Mouse (Mus musculus): ENCODE data around the gene Galc. TPM values are rescaled to one million over a fixed set of nuclear protein-coding genes. Genes with fewer than 3 reads are reported as not detected.

The Galc gene
- 5.4 TPM for polyA plus RNA-seq (2014; fragmentation: Illumina TruSeq; extraction: RNeasy Lipid Tissue Mini Kit (QIAGEN cat#74804); ENCODE audit: low read depth, low replicate concordance)

DNA sequence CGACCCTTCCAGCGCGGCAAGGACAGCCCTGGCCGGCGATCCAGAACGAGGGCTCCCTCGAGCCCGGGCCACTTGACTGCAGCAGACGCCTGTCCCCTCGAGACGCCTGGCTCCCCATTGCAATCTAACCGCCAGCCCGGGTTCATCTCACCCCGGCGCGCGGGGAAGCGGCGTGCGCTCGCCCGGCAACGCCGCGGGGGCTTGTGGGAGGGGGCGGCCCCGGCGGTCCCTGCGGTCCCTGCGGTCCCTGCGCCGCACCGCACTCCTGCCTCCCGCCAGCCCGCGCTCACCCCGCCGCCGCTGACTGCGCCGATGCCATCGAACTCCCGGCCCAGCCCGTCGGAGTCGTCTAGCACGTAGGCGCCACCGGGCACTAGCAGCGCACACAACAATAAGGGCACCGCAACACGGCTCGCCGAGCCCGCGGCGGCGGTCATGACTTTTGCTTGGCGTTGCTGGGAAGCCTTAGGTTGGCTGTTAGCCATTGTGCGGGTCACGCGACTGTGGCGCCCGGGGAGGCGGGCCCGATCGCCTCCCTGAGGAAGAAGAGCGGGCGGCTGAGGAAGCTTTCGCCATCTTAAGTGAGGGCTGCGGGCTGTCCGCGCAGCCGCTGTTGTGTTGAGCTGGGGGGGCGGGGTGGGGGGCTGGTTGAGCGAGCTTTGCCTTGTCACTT lies at the start of gene Galc:
Galc (minus strand) TSS at position 615 of the 673 bp plus-strand sequence.

DNA sequence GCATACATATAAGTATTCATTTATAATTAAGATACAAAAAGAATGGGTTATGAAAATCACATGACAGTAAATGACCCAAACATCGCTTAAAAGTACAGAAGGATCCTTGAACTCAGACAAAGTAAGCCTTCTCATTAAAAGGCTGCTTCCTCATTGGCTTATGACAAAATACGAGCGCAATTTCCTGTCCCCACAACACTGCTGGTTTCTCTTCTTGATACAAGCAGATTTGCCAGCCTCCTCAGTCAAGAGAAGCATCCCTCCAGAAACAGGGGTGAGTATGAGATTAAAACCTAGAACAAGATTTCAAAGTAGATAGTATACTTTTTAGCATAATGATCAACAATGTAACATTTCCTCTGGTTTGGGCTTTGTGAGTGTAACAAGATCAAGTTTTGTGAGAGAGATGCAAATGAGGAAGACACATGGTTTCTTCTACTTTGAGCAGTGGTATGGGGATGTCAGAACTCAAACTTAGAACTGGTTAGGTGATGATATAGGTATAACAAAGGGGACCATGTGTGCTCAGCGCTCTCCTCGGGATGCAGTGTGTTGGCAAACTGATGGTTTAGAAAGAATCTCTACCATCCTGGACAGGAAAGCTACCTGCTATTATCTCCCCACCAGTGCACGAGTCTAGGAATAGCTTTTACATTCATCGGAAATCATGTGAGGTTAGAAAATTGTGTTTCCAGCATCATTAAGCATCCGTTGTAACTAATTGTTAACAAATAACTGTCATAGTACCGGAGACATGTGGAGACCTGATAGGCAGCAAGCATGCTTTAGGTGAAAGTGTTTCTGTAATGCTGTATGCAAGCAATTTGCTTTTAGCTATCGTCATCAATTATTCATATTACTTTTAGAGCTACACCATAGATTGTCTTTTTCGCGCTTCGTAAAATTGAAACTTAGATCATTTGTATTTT lies 9.4 kb upstream of the Galc start, which contains the start of gene Gpr65:
Gpr65 (plus strand) TSS at position 195 of the 929 bp plus-strand sequence.

Other genes with a start within 250 kb of the Galc start
- 0.79 TPM for gene Gpr65, start 9.2 kb upstream of the Galc start, polyA plus RNA-seq (2014; fragmentation: Illumina TruSeq; extraction: RNeasy Lipid Tissue Mini Kit (QIAGEN cat#74804); ENCODE audit: low read depth, low replicate concordance)

Data from heart, adult 10 weeks (tissue).